Mouse (Mus musculus): ENCODE data around the gene Glt1d1. TPM values are rescaled to one million over a fixed set of nuclear protein-coding genes. Genes with fewer than 3 reads are reported as not detected.

The Glt1d1 gene
- total RNA-seq, 1 experiment = 12.3 TPM

DNA sequence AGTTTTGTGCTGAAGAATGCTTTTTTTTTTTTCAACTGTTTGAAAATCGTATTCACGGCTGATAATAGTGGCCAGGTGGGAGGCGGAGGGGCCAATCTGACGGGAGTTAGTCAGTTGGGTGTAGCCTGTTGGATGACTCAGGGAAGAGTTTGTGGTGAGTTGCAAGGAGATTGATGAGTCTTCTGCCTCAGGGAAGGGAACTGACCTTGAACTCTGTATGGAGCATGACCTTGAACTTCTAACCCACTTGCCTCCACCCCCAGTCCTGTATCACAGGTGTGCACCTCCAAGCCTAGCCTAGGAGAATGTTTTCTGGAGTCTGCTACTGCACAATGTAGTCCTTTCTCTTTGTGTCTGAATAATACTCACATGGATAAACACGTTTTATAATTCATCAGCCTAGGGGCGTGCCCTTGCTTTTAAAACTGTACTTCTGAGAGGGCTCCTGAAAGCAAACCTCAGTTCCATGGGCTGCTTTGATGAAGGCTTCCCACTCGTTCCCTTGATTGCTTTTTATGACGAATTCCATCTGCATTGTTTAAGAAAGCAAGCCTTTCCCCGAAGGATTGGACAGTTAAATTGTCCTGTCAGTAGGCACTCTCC is 56.6 kb downstream of the Glt1d1 start:
- Histone ChIP-seq H3K36me3 (ENCODE audit: control insufficient read depth, insufficient read depth, low read length, poor library complexity, severe bottlenecking) (peaks cover 17% of the 10 kb centered on the region), H3K4me3 (ENCODE audit: insufficient read depth in 1 of 2, low read depth in 1 of 2, low read length in 2 of 2, poor library complexity in 1 of 2, severe bottlenecking in 1 of 2) (no peak overlapping the region), H3K9ac (ENCODE audit: insufficient read depth, low read depth, low read length, poor library complexity, severe bottlenecking) (no peak overlapping the region; the same call in 1 of the 2 replicates), H3K27ac (ENCODE audit: insufficient read depth, low read depth, low read length, poor library complexity, severe bottlenecking) (peak overlapping the region; percentile 95; the same call in 1 of the 2 replicates), H3K4me1 (ENCODE audit: control insufficient read depth in 2 of 2, insufficient read depth in 2 of 2, low read length in 2 of 2, poor library complexity in 1 of 2) (peaks cover 12 to 37% of the 10 kb centered on the region in 2 experiments), H3K9me3 (ENCODE audit: control insufficient read depth, insufficient read depth, low read depth, low read length) (no peaks in the 10 kb centered on the region)
- in situ Hi-C loops (cut with MboI; ENCODE audit: low sequenced_read_pairs in 2 of 2, unreplicated experiment in 2 of 2) = no loop called here
- peak; percentile 94 for DNase-seq (ENCODE audit: low read depth, low spot score)
- peak; percentile 62; the same call in 1 of the 2 replicates for TF ChIP-seq CHD2 (IDR thresholded peaks at IDR 0.05; ENCODE audit: low read depth, low read length)
- TF ChIP-seq HCFC1 (IDR thresholded peaks at IDR 0.05; ENCODE audit: borderline replicate concordance, insufficient read depth, low read length) = no peak
- peak; percentile 85 for TF ChIP-seq ZNF384 (IDR thresholded peaks at IDR 0.05; ENCODE audit: low read depth, low read length)
- peak; percentile 86 for TF ChIP-seq MAFK (IDR thresholded peaks at IDR 0.05; ENCODE audit: insufficient read depth, low read depth, low read length)

DNA sequence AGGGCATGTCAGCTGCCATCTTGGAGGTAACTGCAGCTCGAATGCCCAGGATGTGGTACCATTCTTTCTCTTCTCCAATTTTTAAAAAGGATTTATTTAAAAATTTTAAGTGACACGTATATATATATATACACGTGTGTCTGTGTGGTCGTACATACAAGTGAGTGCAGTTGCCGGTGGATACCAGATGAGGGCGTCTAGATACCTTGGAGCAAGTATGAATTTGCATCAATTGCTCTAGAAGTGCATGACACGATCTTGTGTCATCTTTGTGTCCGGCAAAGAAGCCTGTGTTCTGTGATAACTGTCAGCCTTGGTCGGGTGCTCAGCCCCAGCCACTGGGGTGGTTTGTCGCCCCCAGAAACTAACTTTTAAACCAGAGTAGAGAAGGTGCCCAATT is 59.0 kb downstream of the Glt1d1 start:
- in situ Hi-C loops (cut with MboI; ENCODE audit: low sequenced_read_pairs in 2 of 2, unreplicated experiment in 2 of 2) = no loop called here
- peak overlapping the region; percentile 69; the same call in 1 of the 2 replicates for H3K27ac ChIP-seq (ENCODE audit: insufficient read depth, low read depth, low read length, poor library complexity, severe bottlenecking)
- peak overlapping the region; percentile 41; the same call in 1 of the 2 replicates for H3K9ac ChIP-seq (ENCODE audit: insufficient read depth, low read depth, low read length, poor library complexity, severe bottlenecking)
- peaks cover 28% of the 10 kb centered on the region for H3K36me3 ChIP-seq (ENCODE audit: control insufficient read depth, insufficient read depth, low read length, poor library complexity, severe bottlenecking)
- H3K9me3 ChIP-seq (ENCODE audit: control insufficient read depth, insufficient read depth, low read depth, low read length) = no peaks in the 10 kb centered on the region
- peaks cover 12 to 32% of the 10 kb centered on the region in 2 experiments for H3K4me1 ChIP-seq (ENCODE audit: control insufficient read depth in 2 of 2, insufficient read depth in 2 of 2, low read length in 2 of 2, poor library complexity in 1 of 2)
- DNase-seq (ENCODE audit: low read depth, low spot score) = no peak
- TF ChIP-seq ZNF384 (IDR thresholded peaks at IDR 0.05; ENCODE audit: low read depth, low read length) = no peak
- TF ChIP-seq HCFC1 (IDR thresholded peaks at IDR 0.05; ENCODE audit: borderline replicate concordance, insufficient read depth, low read length) = no peak
- TF ChIP-seq MAFK (IDR thresholded peaks at IDR 0.05; ENCODE audit: insufficient read depth, low read depth, low read length) = no peak
- peak overlapping the region in 1 of 2 experiments; percentile 18; a peak in 1 of 4 replicates for H3K4me3 ChIP-seq (ENCODE audit: insufficient read depth in 1 of 2, low read depth in 1 of 2, low read length in 2 of 2, poor library complexity in 1 of 2, severe bottlenecking in 1 of 2)

DNA sequence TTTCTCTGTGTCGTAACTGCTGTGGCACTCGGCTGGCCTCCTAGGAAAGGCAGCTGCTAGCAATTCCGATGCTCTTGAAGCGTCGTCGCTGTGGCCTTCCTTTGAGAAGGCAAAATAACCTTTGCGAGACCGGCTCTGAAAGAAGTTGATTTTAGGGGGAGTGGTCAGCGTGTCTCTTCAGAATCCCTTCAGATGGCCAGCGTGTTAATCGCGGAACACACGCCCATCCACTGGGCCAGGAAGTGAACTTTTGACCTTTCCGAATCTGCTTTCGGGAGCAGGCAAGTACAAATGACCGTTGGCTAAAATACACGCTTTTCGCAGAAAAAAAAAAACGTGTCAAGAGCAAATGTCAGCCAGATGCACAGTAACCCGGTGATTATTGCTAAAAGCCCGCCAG is 59.5 kb downstream of the Glt1d1 start:
- DNase-seq (ENCODE audit: low read depth, low spot score) = no peak
- Histone ChIP-seq H3K36me3 (ENCODE audit: control insufficient read depth, insufficient read depth, low read length, poor library complexity, severe bottlenecking) (peaks cover 31% of the 10 kb centered on the region), H3K4me1 (ENCODE audit: control insufficient read depth in 2 of 2, insufficient read depth in 2 of 2, low read length in 2 of 2, poor library complexity in 1 of 2) (peaks cover 12 to 32% of the 10 kb centered on the region in 2 experiments), H3K27ac (ENCODE audit: insufficient read depth, low read depth, low read length, poor library complexity, severe bottlenecking) (peak overlapping the region; percentile 69; the same call in 1 of the 2 replicates), H3K4me3 (ENCODE audit: insufficient read depth in 1 of 2, low read depth in 1 of 2, low read length in 2 of 2, poor library complexity in 1 of 2, severe bottlenecking in 1 of 2) (peak overlapping the region in 1 of 2 experiments; percentile 18; a peak in 2 of 4 replicates), H3K9ac (ENCODE audit: insufficient read depth, low read depth, low read length, poor library complexity, severe bottlenecking) (peak overlapping the region; percentile 41; the same call in 1 of the 2 replicates), H3K9me3 (ENCODE audit: control insufficient read depth, insufficient read depth, low read depth, low read length) (no peaks in the 10 kb centered on the region)
- in situ Hi-C loops (cut with MboI; ENCODE audit: low sequenced_read_pairs in 2 of 2, unreplicated experiment in 2 of 2) = no loop called here
- TF ChIP-seq ZNF384 (IDR thresholded peaks at IDR 0.05; ENCODE audit: low read depth, low read length) = 0 out of 2 replicates have a peak, but pooled peaks have one; percentile 25
- TF ChIP-seq CHD2 (IDR thresholded peaks at IDR 0.05; ENCODE audit: low read depth, low read length) = no peak

DNA sequence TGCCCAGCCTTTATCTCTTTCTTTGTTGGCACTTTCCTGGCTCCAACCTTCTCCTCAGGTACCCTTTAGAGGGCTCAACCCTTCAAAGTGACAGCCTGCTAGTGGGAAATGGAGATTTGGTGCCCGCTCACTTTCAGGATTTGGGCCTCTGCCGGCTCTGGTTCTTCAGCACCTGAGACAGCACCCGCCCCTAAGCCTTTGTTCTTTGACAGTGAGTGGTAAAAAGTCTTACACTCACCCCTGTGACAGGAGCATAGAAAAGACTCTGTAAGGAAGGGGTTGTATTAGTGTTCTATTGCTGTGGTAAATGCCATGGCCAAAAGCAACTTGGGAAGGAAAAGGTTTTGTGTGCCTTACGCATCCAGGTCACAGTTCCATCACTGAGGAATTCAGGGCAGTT is 63.8 kb downstream of the Glt1d1 start:
- no peak for TF ChIP-seq ZNF384 (IDR thresholded peaks at IDR 0.05; ENCODE audit: low read depth, low read length)
- no peak for TF ChIP-seq CHD2 (IDR thresholded peaks at IDR 0.05; ENCODE audit: low read depth, low read length)
- TF ChIP-seq HCFC1 (IDR thresholded peaks at IDR 0.05; ENCODE audit: borderline replicate concordance, insufficient read depth, low read length) = no peak
- no peak for TF ChIP-seq ZC3H11A (IDR thresholded peaks at IDR 0.05; ENCODE audit: borderline replicate concordance, low read depth, low read length)
- no peak for TF ChIP-seq MAFK (IDR thresholded peaks at IDR 0.05; ENCODE audit: insufficient read depth, low read depth, low read length)
- Histone ChIP-seq H3K9me3 (ENCODE audit: control insufficient read depth, insufficient read depth, low read depth, low read length) (no peaks in the 10 kb centered on the region), H3K4me1 (ENCODE audit: control insufficient read depth in 2 of 2, insufficient read depth in 2 of 2, low read length in 2 of 2, poor library complexity in 1 of 2) (peaks cover 0 to 17% of the 10 kb centered on the region in 2 experiments; a peak in 2 of 4 replicates), H3K9ac (ENCODE audit: insufficient read depth, low read depth, low read length, poor library complexity, severe bottlenecking) (no peak overlapping the region), H3K4me3 (ENCODE audit: insufficient read depth in 1 of 2, low read depth in 1 of 2, low read length in 2 of 2, poor library complexity in 1 of 2, severe bottlenecking in 1 of 2) (no peak overlapping the region), H3K27ac (ENCODE audit: insufficient read depth, low read depth, low read length, poor library complexity, severe bottlenecking) (no peak overlapping the region), H3K36me3 (ENCODE audit: control insufficient read depth, insufficient read depth, low read length, poor library complexity, severe bottlenecking) (peaks cover 31% of the 10 kb centered on the region)
- in situ Hi-C loops (cut with MboI; ENCODE audit: low sequenced_read_pairs in 2 of 2, unreplicated experiment in 2 of 2) = no loop called here
- no peak for DNase-seq (ENCODE audit: low read depth, low spot score)

DNA sequence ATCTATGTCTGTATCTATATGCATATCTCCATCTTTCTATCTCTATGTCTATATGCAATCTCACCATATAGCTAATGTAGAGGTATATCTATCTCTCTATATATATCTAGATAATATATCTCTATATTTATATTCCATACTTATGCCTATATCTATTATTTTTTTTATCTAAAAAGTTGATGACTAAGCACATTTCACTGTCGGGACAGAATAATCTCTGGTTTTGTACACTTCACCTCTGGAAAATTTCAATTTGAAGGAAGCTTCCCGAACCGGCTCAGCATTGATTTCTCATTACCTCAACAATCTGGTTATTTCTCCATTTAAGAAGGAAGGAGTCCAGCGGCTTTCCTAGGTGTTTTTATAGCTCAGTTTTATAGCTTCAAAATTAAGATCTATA is 64.5 kb downstream of the Glt1d1 start:
- Histone ChIP-seq H3K4me1 (ENCODE audit: control insufficient read depth in 2 of 2, insufficient read depth in 2 of 2, low read length in 2 of 2, poor library complexity in 1 of 2) (peaks cover 0 to 14% of the 10 kb centered on the region in 2 experiments; a peak in 2 of 4 replicates), H3K9me3 (ENCODE audit: control insufficient read depth, insufficient read depth, low read depth, low read length) (no peaks in the 10 kb centered on the region), H3K36me3 (ENCODE audit: control insufficient read depth, insufficient read depth, low read length, poor library complexity, severe bottlenecking) (peaks cover 28% of the 10 kb centered on the region), H3K4me3 (ENCODE audit: insufficient read depth in 1 of 2, low read depth in 1 of 2, low read length in 2 of 2, poor library complexity in 1 of 2, severe bottlenecking in 1 of 2) (no peak overlapping the region), H3K9ac (ENCODE audit: insufficient read depth, low read depth, low read length, poor library complexity, severe bottlenecking) (no peak overlapping the region), H3K27ac (ENCODE audit: insufficient read depth, low read depth, low read length, poor library complexity, severe bottlenecking) (no peak overlapping the region)
- in situ Hi-C loops (cut with MboI; ENCODE audit: low sequenced_read_pairs in 2 of 2, unreplicated experiment in 2 of 2) = no loop called here
- TF ChIP-seq ZNF384 (IDR thresholded peaks at IDR 0.05; ENCODE audit: low read depth, low read length) (no peak), ZC3H11A (IDR thresholded peaks at IDR 0.05; ENCODE audit: borderline replicate concordance, low read depth, low read length) (no peak), HCFC1 (IDR thresholded peaks at IDR 0.05; ENCODE audit: borderline replicate concordance, insufficient read depth, low read length) (no peak), MAFK (IDR thresholded peaks at IDR 0.05; ENCODE audit: insufficient read depth, low read depth, low read length) (peak; percentile 85), CHD2 (IDR thresholded peaks at IDR 0.05; ENCODE audit: low read depth, low read length) (no peak)
- no peak for DNase-seq (ENCODE audit: low read depth, low spot score)
